Mouse (Mus musculus): Measurements from ENCODE around the gene Eno2. TPM values are rescaled to one million over a fixed set of nuclear protein-coding genes. Genes with fewer than 3 reads are reported as not detected.

Eno2 gene
- polyA plus RNA-seq, 1 experiment from 2014 or later = 34.6 TPM

DNA sequence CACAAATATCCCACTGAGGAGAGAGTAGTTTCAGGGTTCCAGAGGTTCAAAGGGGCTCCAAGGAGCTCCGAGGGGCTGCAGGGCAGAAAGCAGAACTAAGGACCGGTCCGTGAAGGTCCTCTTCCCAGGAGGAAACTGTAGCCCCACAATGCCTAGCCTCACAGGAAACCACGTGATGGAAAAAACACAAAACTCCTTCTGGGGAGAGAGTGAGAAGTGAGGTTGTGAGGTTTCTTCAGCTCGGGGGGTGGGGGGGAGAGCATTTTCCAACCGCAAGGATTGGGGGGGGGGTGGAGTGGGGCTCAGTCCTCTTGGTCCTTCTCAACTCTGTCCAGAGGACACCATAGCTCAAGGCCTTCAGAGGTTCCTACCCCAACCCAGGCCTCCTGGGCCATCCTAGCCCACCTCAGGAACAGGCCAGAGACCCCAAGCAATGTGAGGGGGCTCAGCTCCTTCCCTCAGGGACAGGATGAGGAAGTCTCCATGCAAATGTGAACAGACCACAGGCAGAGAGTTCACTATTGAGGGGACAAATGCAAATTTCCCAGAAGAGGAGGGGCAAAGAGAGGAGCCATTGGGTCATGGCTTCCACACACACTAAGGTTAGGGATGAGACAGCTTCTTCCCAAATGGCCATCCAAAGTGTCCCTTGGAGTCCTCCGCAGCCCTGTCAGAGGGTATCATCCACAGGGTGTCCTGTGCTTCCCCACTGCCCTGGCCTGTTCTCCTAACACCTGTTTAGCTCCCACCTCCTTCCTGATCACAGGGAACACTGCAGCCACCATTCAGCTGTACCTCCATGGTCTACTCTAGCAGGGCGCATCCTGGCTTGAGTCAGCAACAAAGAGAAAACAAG lies 39.4 kb downstream of the Eno2 start:
- no peak overlapping the region for H3K9ac ChIP-seq (ENCODE audit: low read length)
- 91% methylated on average over 8 of the region's 8 CpGs for WGBS
- ATAC-seq (no peak), DNase-seq (ENCODE audit: low spot score) (no peak)
- no peaks in the 10 kb centered on the region for H3K9me3 ChIP-seq (replicated peaks; ENCODE audit: control insufficient read depth, low read length)
- no peak overlapping the region for H3K27ac ChIP-seq (ENCODE audit: low read depth, low read length)
- H3K36me3 ChIP-seq (ENCODE audit: control insufficient read depth, insufficient read depth, low read length) = no peaks in the 10 kb centered on the region
- H3K4me2 ChIP-seq (ENCODE audit: low read length) = no peak overlapping the region
- no peaks in the 10 kb centered on the region for H3K4me1 ChIP-seq (ENCODE audit: control insufficient read depth, insufficient read depth, low read length)
- H3K27me3 ChIP-seq (replicated peaks; ENCODE audit: control insufficient read depth, insufficient read depth, low read length) = no peaks in the 10 kb centered on the region
- H3K4me3 ChIP-seq (ENCODE audit: low read depth, low read length) = no peak overlapping the region

DNA sequence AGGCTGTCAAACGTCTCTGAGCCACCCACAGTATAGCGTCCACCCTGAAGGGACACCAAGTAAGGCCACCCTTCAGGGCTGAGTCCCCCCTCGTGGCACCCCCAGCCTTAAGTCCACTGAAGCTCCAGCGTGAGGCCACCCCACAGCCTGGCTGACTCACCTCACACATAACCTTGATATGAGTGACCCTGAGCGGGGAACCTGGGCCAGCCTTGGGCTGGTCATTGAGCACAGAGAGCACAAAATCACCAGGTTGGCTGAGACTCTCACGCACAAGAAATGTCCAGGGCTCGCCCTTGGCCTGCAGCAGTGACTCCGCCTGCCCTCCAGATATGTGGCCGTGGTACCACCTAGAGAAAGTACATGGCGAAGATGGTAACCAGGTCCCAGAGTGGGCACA lies 40.9 kb downstream of the Eno2 start:
- no peaks in the 10 kb centered on the region for H3K27me3 ChIP-seq (replicated peaks; ENCODE audit: control insufficient read depth, insufficient read depth, low read length)
- no peak overlapping the region for H3K9ac ChIP-seq (ENCODE audit: low read length)
- no peaks in the 10 kb centered on the region for H3K36me3 ChIP-seq (ENCODE audit: control insufficient read depth, insufficient read depth, low read length)
- 89% methylated on average over 10 of the region's 10 CpGs for WGBS
- H3K4me1 ChIP-seq (ENCODE audit: control insufficient read depth, insufficient read depth, low read length) = no peaks in the 10 kb centered on the region
- no peak overlapping the region for H3K4me2 ChIP-seq (ENCODE audit: low read length)
- no peak overlapping the region for H3K4me3 ChIP-seq (ENCODE audit: low read depth, low read length)
- no peaks in the 10 kb centered on the region for H3K9me3 ChIP-seq (replicated peaks; ENCODE audit: control insufficient read depth, low read length)
- no peak overlapping the region for H3K27ac ChIP-seq (ENCODE audit: low read depth, low read length)
- DNase-seq (ENCODE audit: low spot score) (no peak), ATAC-seq (no peak)

DNA sequence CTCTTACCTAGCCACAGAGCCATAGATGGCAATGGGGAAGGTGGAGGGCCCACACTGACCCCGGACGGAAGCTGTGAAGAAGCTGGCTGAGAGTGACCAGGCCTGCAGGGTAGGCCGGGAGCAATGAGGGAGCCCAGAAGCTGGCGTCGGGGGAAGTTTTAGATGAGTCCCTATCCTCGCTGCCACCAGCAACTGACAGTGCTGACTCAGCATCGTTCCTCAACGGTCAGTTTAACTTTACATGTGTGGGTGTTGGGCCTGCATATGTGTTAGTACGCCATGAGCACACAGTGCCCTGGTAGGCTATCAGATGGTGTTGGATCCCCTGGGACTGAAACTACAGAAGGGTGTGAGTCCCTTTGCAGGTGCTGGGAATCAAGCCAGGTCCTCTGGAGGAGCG lies 45.0 kb downstream of the Eno2 start:
- H3K36me3 ChIP-seq (ENCODE audit: control insufficient read depth, insufficient read depth, low read length) = no peaks in the 10 kb centered on the region
- no peaks in the 10 kb centered on the region for H3K27me3 ChIP-seq (replicated peaks; ENCODE audit: control insufficient read depth, insufficient read depth, low read length)
- H3K4me2 ChIP-seq (ENCODE audit: low read length) = no peak overlapping the region
- no peak overlapping the region for H3K9ac ChIP-seq (ENCODE audit: low read length)
- no peaks in the 10 kb centered on the region for H3K9me3 ChIP-seq (replicated peaks; ENCODE audit: control insufficient read depth, low read length)
- no peak overlapping the region for H3K4me3 ChIP-seq (ENCODE audit: low read depth, low read length)
- ATAC-seq (no peak), DNase-seq (ENCODE audit: low spot score) (no peak)
- H3K4me1 ChIP-seq (ENCODE audit: control insufficient read depth, insufficient read depth, low read length) = no peaks in the 10 kb centered on the region
- WGBS = 90% methylated on average over 10 of the region's 10 CpGs
- H3K27ac ChIP-seq (ENCODE audit: low read depth, low read length) = no peak overlapping the region

DNA sequence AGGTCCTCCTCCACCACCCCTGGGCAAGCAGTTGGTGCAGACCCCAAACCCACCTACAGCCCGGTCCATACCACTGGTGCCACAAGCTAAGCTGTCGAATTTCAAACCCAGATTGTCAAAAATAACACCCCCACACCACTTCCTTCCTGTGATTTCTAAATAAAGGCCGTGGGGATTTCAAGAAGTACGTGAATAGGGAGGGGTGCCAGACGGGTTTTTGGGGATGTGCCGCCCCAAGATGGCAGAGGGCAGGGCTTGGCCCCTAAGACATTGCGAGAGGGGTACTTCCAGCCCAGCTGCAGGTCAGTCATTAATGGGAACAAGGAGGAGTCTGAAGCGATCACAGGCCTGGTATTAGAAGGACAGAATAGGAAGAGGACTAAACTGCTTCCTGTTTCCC lies 45.9 kb downstream of the Eno2 start:
- Histone ChIP-seq H3K27ac (ENCODE audit: low read depth, low read length) (no peak overlapping the region), H3K4me1 (ENCODE audit: control insufficient read depth, insufficient read depth, low read length) (no peaks in the 10 kb centered on the region), H3K9me3 (replicated peaks; ENCODE audit: control insufficient read depth, low read length) (no peaks in the 10 kb centered on the region), H3K27me3 (replicated peaks; ENCODE audit: control insufficient read depth, insufficient read depth, low read length) (no peaks in the 10 kb centered on the region), H3K4me2 (ENCODE audit: low read length) (no peak overlapping the region), H3K4me3 (ENCODE audit: low read depth, low read length) (no peak overlapping the region), H3K36me3 (ENCODE audit: control insufficient read depth, insufficient read depth, low read length) (no peaks in the 10 kb centered on the region), H3K9ac (ENCODE audit: low read length) (no peak overlapping the region)
- no peak for DNase-seq (ENCODE audit: low spot score)
- ATAC-seq = no peak
- 85% methylated on average over 8 of the region's 8 CpGs for WGBS

DNA sequence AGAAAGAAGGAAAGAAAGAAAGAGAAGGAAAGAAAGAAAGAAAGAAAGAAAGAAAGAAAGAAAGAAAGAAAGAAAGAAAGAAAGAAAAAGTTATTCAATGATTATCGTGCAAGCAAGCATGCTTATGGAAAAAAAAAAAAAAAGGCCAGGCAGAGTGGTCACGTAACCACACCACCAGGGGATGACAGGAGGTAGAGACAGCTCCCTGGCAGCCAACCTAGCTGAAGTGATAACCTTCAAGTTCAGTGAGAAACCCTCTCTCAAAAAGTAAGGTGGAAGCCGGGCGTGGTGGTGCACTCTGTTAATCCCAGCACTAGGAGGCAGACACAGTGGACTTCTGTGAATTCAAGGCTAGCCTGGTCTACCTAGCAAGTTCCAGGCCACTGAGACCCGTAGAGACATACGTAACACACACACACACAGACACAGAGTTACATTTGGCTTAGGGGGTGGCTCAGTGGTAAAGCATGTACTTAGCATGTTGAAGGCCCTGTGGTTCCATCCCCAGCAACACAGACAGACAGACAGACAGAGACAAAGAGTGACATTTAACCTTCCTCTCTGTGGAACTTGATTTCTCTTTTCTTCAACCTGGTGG lies 46.5 kb downstream of the Eno2 start:
- no peaks in the 10 kb centered on the region for H3K36me3 ChIP-seq (ENCODE audit: control insufficient read depth, insufficient read depth, low read length)
- DNase-seq (ENCODE audit: low spot score) (no peak), ATAC-seq (no peak)
- H3K9ac ChIP-seq (ENCODE audit: low read length) = no peak overlapping the region
- no peak overlapping the region for H3K4me2 ChIP-seq (ENCODE audit: low read length)
- WGBS = 87% methylated on average over 6 of the region's 6 CpGs
- no peaks in the 10 kb centered on the region for H3K27me3 ChIP-seq (replicated peaks; ENCODE audit: control insufficient read depth, insufficient read depth, low read length)
- no peak overlapping the region for H3K27ac ChIP-seq (ENCODE audit: low read depth, low read length)
- H3K4me1 ChIP-seq (ENCODE audit: control insufficient read depth, insufficient read depth, low read length) = no peaks in the 10 kb centered on the region
- H3K4me3 ChIP-seq (ENCODE audit: low read depth, low read length) = no peak overlapping the region
- no peaks in the 10 kb centered on the region for H3K9me3 ChIP-seq (replicated peaks; ENCODE audit: control insufficient read depth, low read length)

DNA sequence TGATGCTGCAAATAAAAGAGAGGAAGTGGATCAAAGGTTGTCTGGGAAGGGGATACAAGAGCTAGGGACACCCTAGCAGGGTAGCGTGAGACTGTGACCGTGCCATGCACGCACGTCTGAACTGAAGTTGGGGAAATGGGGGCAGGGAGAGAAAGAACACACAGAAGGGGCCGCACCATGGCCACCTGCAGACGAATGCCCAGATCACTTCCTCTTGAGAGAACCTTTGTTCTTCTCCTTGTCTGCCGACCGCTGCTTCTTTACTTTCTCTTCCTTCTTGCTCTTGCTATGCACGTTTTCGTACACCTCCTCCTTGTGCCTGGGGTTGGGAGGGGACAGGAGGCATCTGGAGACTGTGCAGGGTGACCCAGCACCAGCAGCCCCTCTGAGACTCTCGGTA lies 48.6 kb downstream of the Eno2 start:
- no peak overlapping the region for H3K4me3 ChIP-seq (ENCODE audit: low read depth, low read length)
- no peaks in the 10 kb centered on the region for H3K4me1 ChIP-seq (ENCODE audit: control insufficient read depth, insufficient read depth, low read length)
- H3K27ac ChIP-seq (ENCODE audit: low read depth, low read length) = no peak overlapping the region
- no peaks in the 10 kb centered on the region for H3K27me3 ChIP-seq (replicated peaks; ENCODE audit: control insufficient read depth, insufficient read depth, low read length)
- WGBS = 45% methylated on average over 11 of the region's 11 CpGs
- H3K9ac ChIP-seq (ENCODE audit: low read length) = no peak overlapping the region
- H3K4me2 ChIP-seq (ENCODE audit: low read length) = no peak overlapping the region
- no peak for DNase-seq (ENCODE audit: low spot score)
- no peak for ATAC-seq
- peaks cover 19% of the 10 kb centered on the region for H3K36me3 ChIP-seq (ENCODE audit: control insufficient read depth, insufficient read depth, low read length)
- no peaks in the 10 kb centered on the region for H3K9me3 ChIP-seq (replicated peaks; ENCODE audit: control insufficient read depth, low read length)

DNA sequence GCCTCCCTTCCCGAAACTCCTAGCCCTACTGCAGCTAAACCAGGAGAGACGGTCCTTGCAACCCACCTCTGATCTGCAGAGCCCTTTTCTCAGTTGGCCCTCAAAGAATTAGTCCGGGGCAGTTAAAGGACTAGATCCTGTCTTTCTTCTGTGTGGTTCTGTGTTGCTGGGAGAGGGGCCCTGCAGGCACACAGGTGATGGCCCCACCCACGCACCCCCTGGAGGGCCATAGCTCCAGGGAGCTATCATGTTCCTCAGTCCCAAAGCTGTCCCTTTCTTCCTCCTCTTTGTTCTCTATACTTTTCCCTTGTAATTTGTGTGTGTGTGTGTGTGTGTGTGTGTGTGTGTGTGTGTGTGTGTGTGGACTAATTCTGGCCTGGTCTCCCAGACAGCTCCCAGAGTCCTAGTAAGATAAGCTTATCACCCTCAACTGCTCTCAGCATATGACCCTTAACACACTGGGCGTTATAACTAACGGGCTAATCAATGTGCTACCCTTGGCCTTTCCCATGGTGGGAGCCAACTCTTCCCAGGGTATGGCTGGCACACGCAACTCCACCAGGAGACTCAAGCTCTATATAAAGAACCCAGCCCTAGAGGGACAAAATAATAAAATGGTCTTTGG lies 50.0 kb downstream of the Eno2 start:
- no peak overlapping the region for H3K9ac ChIP-seq (ENCODE audit: low read length)
- DNase-seq (ENCODE audit: low spot score) = no peak

DNA sequence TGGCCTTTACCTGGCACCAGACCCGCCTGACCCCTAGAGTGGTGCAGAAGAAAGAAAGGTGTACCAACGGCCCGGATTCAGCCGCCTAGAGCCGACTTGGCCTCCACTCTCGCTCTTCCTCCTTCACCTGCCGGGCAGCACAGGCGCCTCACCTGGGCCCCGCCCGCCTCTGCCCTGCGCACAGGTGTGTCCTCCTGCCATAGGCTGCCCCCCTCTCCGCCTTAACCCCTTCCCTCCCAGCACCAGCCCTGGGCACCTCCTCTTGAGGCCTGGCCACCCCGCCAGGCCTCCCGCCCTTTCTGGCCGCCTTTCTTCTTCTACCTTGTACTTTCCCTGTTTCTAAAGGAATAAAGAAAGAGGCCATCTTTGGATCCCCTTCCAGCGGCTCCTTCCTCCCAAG lies 50.8 kb downstream of the Eno2 start:
- Histone ChIP-seq H3K27me3 (replicated peaks; ENCODE audit: control insufficient read depth, insufficient read depth, low read length) (no peaks in the 10 kb centered on the region), H3K4me2 (ENCODE audit: low read length) (no peak overlapping the region), H3K4me1 (ENCODE audit: control insufficient read depth, insufficient read depth, low read length) (no peaks in the 10 kb centered on the region), H3K9ac (ENCODE audit: low read length) (no peak overlapping the region), H3K36me3 (ENCODE audit: control insufficient read depth, insufficient read depth, low read length) (peaks cover 36% of the 10 kb centered on the region), H3K27ac (ENCODE audit: low read depth, low read length) (no peak overlapping the region), H3K9me3 (replicated peaks; ENCODE audit: control insufficient read depth, low read length) (no peaks in the 10 kb centered on the region), H3K4me3 (ENCODE audit: low read depth, low read length) (no peak overlapping the region)
- no peak for DNase-seq (ENCODE audit: low spot score)
- no peak for ATAC-seq
- 60% methylated on average over 15 of the region's 16 CpGs for WGBS

More for the DNA sequence above, 50.0 kb downstream of the Eno2 start:
- ATAC-seq = no peak
- Histone ChIP-seq H3K4me1 (ENCODE audit: control insufficient read depth, insufficient read depth, low read length) (no peaks in the 10 kb centered on the region), H3K27ac (ENCODE audit: low read depth, low read length) (no peak overlapping the region), H3K9me3 (replicated peaks; ENCODE audit: control insufficient read depth, low read length) (no peaks in the 10 kb centered on the region), H3K4me3 (ENCODE audit: low read depth, low read length) (no peak overlapping the region), H3K4me2 (ENCODE audit: low read length) (no peak overlapping the region), H3K36me3 (ENCODE audit: control insufficient read depth, insufficient read depth, low read length) (peaks cover 33% of the 10 kb centered on the region), H3K27me3 (replicated peaks; ENCODE audit: control insufficient read depth, insufficient read depth, low read length) (no peaks in the 10 kb centered on the region)
- 77% methylated on average over 7 of the region's 7 CpGs for WGBS

DNA sequence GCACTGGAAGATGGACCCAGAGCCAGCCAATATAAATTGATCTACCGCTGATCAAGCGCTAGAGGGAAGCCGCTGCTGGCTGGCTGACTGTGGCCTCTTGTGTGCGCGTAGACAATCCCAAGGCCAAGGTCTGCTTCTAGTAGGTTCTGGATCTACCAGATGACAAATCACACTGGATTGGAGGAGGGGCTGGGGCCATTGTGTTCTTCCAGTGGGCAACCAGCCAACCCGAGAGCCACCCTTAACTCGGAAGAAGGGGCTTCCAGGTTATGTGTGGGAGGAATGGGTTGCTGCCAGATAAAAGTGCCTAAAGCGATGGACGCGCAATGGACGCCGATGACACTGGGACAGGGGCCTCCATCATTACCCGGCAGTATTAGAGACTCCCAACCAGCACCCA lies 51.5 kb downstream of the Eno2 start:
- 79% methylated on average over 13 of the region's 13 CpGs for WGBS
- Histone ChIP-seq H3K27ac (ENCODE audit: low read depth, low read length) (no peak overlapping the region), H3K4me2 (ENCODE audit: low read length) (no peak overlapping the region), H3K4me3 (ENCODE audit: low read depth, low read length) (no peak overlapping the region), H3K36me3 (ENCODE audit: control insufficient read depth, insufficient read depth, low read length) (peaks cover 36% of the 10 kb centered on the region), H3K27me3 (replicated peaks; ENCODE audit: control insufficient read depth, insufficient read depth, low read length) (no peaks in the 10 kb centered on the region), H3K9ac (ENCODE audit: low read length) (no peak overlapping the region), H3K4me1 (ENCODE audit: control insufficient read depth, insufficient read depth, low read length) (peaks cover 6% of the 10 kb centered on the region), H3K9me3 (replicated peaks; ENCODE audit: control insufficient read depth, low read length) (no peaks in the 10 kb centered on the region)
- no peak for DNase-seq (ENCODE audit: low spot score)
- ATAC-seq = no peak

Data from forebrain, embryonic 14.5 days (tissue).